Mouse (Mus musculus) lung, adult 2 months (tissue): ENCODE measurements at regions not wholly inside any gene's neighbourhood (a gene's known extent, or its start where the extent isn't known, plus 50 kb on each side); places are given as distances from the start of the nearest gene placed in this dataset.

Experiments used
- DNase-seq: peaks from one replicate; pipeline ENCODE4 v3.0.0; 2022
- H3K4me1 ChIP-seq: fragments of 200-500 bp; 2 replicates; pipeline ENCODE4 v1.6.1; 2011; ENCODE audit warnings: low read length; ENCODE audit not compliant: control insufficient read depth, insufficient read depth
- H3K4me3 ChIP-seq: fragments of 200-500 bp; replicated peaks from 2 replicates; pipeline ENCODE3; 2011; ENCODE audit warnings: low read depth, mild to moderate bottlenecking, control low read depth, low read length; ENCODE audit errors: extremely low read depth
- CTCF ChIP-seq: fragments of 200-500 bp; IDR thresholded peaks from 2 replicates; pipeline ENCODE4 v1.5.1; 2011; ENCODE audit warnings: mild to moderate bottlenecking, low read length, control low read depth; ENCODE audit not compliant: insufficient read depth
- POLR2A ChIP-seq: fragments of 200-500 bp; IDR thresholded peaks from 2 replicates; pipeline ENCODE4 v1.6.1; 2011; ENCODE audit warnings: low read depth, mild to moderate bottlenecking, control low read depth, low read length, borderline replicate concordance; ENCODE audit errors: extremely low read depth
- WGBS: fragments of 180-500 bp; shearing (Covaris S2); methylation state at CpG from one replicate; pipeline ENCODE4 v1.1.7; 2018; 5-methylcytosine and 5-hydroxymethylcytosine counted together

DNA sequence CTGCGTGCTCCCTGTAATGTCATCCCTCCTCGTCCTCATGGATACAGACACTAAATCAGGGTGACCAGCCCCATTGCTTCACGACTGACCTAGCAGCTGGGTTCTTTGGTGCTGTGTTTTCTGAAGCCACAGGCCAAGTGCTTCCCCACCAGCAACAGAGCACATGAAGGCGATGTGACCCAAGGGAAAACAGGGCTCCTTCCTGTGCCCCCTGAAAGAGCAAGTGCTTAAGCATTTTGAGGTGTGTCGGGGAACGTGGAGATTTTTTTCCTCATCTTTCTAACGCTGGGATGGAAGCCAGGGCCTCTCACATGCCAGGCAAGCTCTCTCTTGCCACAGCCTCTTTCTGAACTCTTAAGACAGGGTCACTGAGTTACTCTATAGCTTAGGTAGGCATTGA is 87.3 kb upstream of the Zfp618 start:
- no peak for TF ChIP-seq CTCF
- TF ChIP-seq POLR2A, result no peak
- no peaks in the 10 kb centered on the region for H3K4me1 ChIP-seq
- no peak for DNase-seq
- H3K4me3 ChIP-seq, result no peak overlapping the region
- WGBS, result 71% methylated on average over 7 of the region's 7 CpGs

DNA sequence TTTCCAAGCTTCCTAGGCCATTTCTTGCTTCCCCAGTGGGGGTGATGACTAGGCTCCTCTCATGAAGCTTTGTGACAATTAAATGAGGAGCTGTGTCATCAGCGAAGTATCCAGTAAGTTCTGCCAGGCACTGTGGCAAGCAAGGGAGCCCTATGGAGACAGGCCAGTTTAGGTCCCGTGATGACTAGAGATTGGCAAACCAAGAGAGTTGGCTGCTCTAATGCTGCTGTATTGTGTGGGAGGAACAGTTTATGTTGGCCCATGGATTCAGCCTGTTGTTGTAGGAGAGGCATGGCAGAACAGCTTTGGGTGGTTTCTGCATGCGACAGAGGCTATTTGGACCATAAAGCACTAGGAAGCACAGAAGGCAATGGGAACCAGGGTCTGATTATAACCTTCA is 86.4 kb upstream of the Zfp618 start:
- DNase-seq, result no peak
- Histone ChIP-seq H3K4me3 (no peak overlapping the region), H3K4me1 (no peaks in the 10 kb centered on the region)
- 65% methylated on average over 3 of the region's 3 CpGs for WGBS
- TF ChIP-seq POLR2A (no peak), CTCF (no peak)

- Histone ChIP-seq H3K4me1 (no peaks in the 10 kb centered on the region), H3K4me3 (no peak overlapping the region)
- TF ChIP-seq POLR2A (no peak), CTCF (no peak)
Measured at GRCm38 (mm10) chr4:62881824-62882223, 83.5 kb upstream of the Zfp618 start.

GRCm38 (mm10) chr4:62882276-62882675 is 83.1 kb upstream of the Zfp618 start:
- TF ChIP-seq CTCF, result no peak
- no peak for TF ChIP-seq POLR2A
- no peak for DNase-seq
- Histone ChIP-seq H3K4me3 (no peak overlapping the region), H3K4me1 (no peaks in the 10 kb centered on the region)
- 86% methylated on average over 8 of the region's 8 CpGs for WGBS

More at GRCm38 (mm10) chr4:62881824-62882223, 83.5 kb upstream of the Zfp618 start:
- WGBS, result 73% methylated on average over 10 of the region's 11 CpGs
- no peak for DNase-seq

GRCm38 (mm10) chr4:62888736-62889135 is 76.6 kb upstream of the Zfp618 start:
- H3K4me1 ChIP-seq, result no peaks in the 10 kb centered on the region; the same call in 1 of the 2 replicates
- no peak for TF ChIP-seq CTCF
- no peak for TF ChIP-seq POLR2A
- 77% methylated on average over 7 of the region's 7 CpGs for WGBS
- H3K4me3 ChIP-seq, result no peak overlapping the region
- no peak for DNase-seq

- TF ChIP-seq CTCF, result peak; percentile 81
- TF ChIP-seq POLR2A, result no peak
- peak; percentile 13 for DNase-seq
- WGBS, result 42% methylated on average over 4 of the region's 4 CpGs
- no peak overlapping the region for H3K4me3 ChIP-seq
- H3K4me1 ChIP-seq, result no peaks in the 10 kb centered on the region; the same call in 1 of the 2 replicates
Measured at GRCm38 (mm10) chr4:62889708-62890107, 75.7 kb upstream of the Zfp618 start.

DNA sequence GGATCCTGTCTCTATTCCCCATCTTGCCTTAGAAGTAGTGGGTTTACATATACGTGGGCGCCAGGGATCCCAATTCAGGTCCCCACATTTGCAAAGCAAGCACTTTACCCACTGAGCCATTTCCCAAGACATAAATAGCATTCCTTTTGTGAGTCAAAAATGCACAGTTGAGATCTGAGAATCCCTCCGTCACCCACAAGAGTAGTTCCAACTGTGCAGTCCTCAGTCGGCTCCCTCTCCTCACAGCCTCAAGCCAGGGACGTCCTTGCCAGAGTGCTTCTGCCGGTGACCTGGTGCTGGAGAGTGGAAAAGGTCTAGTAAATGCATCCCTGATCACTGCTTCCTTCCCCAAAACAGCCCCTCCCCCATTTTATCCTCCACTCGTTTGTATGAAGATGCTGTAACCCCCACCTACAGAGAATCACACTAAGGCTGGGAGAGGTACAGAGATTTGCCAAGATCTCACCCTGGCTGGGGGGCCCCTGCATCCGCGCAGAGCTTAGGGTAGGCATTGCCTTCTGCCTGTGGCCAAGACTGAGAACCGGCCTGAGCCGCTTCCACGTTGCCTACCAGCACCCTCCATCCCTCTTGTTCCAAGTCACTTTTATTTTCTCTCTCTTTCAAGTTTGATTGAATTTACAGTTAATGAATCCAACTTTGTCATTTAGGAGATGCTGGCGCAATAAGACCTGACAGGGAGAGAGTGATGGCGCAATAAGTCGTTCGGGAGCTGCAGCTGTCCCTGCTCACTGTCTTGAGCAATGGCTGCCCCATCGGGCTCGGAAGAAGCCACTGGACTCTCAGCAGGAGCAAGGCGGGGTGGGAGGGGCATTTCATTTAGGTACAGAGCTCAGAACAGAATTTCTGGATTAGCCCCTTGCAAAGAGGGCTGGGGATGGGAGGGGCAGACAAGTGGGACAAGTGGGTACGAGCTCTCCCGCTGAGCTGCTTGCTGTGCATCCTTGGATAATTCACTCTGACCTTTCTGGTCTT is 74.5 kb upstream of the Zfp618 start:
- peak; percentile 8 for DNase-seq
- no peak for TF ChIP-seq CTCF
- WGBS, result 32% methylated on average over 21 of the region's 21 CpGs
- Histone ChIP-seq H3K4me3 (no peak overlapping the region), H3K4me1 (no peaks in the 10 kb centered on the region; the same call in 1 of the 2 replicates)

GRCm38 (mm10) chr4:62912891-62913290 is 52.5 kb upstream of the Zfp618 start:
- no peak for TF ChIP-seq CTCF
- TF ChIP-seq POLR2A, result no peak
- Histone ChIP-seq H3K4me1 (no peaks in the 10 kb centered on the region), H3K4me3 (no peak overlapping the region)
- DNase-seq, result no peak
- 51% methylated on average over 4 of the region's 4 CpGs for WGBS
